9 mouse cellular contexts compared by ENCODE assay signal in the genomic region with DNA sequence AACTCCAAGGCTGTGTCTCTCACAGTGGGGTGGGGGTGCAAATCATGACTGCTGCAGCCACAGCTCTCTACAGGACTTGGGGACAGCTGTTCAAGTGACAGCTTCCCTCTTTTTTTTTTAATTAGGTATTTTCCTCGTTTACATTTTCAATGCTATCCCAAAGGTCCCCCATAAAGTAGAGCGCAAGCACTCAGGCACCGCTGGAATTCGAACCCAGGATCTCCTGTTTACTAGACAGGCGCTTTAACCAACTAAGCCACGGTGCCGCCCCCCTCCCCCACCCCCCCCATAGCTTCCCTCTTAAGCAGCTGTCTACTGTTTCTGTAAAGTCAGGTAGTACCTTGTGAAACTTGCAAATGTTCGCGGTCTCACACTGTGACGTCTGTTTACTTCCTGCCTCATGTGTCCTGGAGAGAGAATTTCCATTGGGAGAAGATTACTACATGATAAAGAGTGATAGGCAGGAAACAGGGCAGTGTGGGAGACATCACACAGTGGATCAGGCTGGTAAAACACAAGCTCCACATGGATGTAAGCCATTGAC.
DNase-seq lines count a peak whose midpoint lies in the region; ATAC-seq lines count a peak whose summit lies in the region.
"Had no signal": no experiment of that assay in that cellular context is flagged by ENCODE, and none has a peak within 500 bp of the region (broad histone marks: within the 10 kb centered on the region; RNA-seq: fewer than 3 reads in every experiment).

No protein-coding gene starts in this region.

- H3K36me3 ChIP-seq in neural tube, embryonic 15.5 days = no peaks in the 10 kb centered on the region
- H3K36me3 ChIP-seq: limb, embryonic 15.5 days had no signal

- H3K4me2 ChIP-seq in neural tube, embryonic 15.5 days = no peak overlapping the region
- H3K4me2 ChIP-seq: limb, embryonic 15.5 days had no signal

- H3K4me1 ChIP-seq in neural tube, embryonic 15.5 days = no peaks in the 10 kb centered on the region
- H3K4me1 ChIP-seq: limb, embryonic 15.5 days had no signal

- no peak overlapping the region for H3K9ac ChIP-seq in neural tube, embryonic 15.5 days (replicated peaks)
- H3K9ac ChIP-seq: limb, embryonic 15.5 days had no signal

- no peak for ATAC-seq in frontal cortex, adult (ENCODE audit: low TSS enrichment)
- ATAC-seq in neural tube, embryonic 15.5 days (ENCODE audit: low FRiP score) = no peak

- H3K4me3 ChIP-seq in neural tube, embryonic 15.5 days (replicated peaks) = no peak overlapping the region
- H3K4me3 ChIP-seq: limb, embryonic 15.5 days had no signal

- H3K9me3 ChIP-seq in neural tube, embryonic 15.5 days (replicated peaks) = no peaks in the 10 kb centered on the region
- H3K9me3 ChIP-seq: limb, embryonic 15.5 days had no signal

- H3K27ac ChIP-seq in neural tube, embryonic 15.5 days (replicated peaks) = no peak overlapping the region
- H3K27ac ChIP-seq: limb, embryonic 15.5 days had no signal

- 85% methylated on average over 10 of the region's 10 CpGs for WGBS in neural tube, embryonic 15.5 days

- no peaks in the 10 kb centered on the region for H3K27me3 ChIP-seq in neural tube, embryonic 15.5 days (replicated peaks)
- H3K27me3 ChIP-seq: limb, embryonic 15.5 days had no signal

- intact Hi-C loops in gastrocnemius, postnatal 14 days (cut with DNase I; ENCODE audit: low total_unique reads) = no loop called here

- DNase-seq in gastrocnemius, postnatal 14 days = peak; percentile 14
- DNase-seq in gastrocnemius, adult 8-10 months (ENCODE audit: low spot score in 2 of 2) = no peak
- DNase-seq in retina, embryonic 14.5 days (ENCODE audit: low spot score) = peak; percentile 58
- DNase-seq in retina, postnatal 1 day = no peak
- DNase-seq in adipocyte (ENCODE audit: low spot score) = peak; percentile 37
- DNase-seq in kidney, postnatal 14 days = peak; percentile 33

Comparison
In these comparisons a context has a peak if more than half of its experiments do, and no peak if none do; other contexts are left out.
1. DNase-seq: peak in gastrocnemius, postnatal 14 days (single experiment), retina, embryonic 14.5 days (single experiment), adipocyte (single experiment) and kidney, postnatal 14 days (single experiment); none in gastrocnemius, adult 8-10 months (0 of 2) and retina, postnatal 1 day (single experiment).